Mouse (Mus musculus) limb, embryonic 13.5 days (tissue): Measurements from ENCODE around the gene Nr2e3. TPM values are rescaled to one million over a fixed set of nuclear protein-coding genes. Genes with fewer than 3 reads are reported as not detected.

ENCODE experiments used
- ATAC-seq: fragments of 200-750 bp; cut with Nextera tagmentation; 2 replicates; pipeline ENCODE4 v1.8.0; 2017; ENCODE audit warnings: low read depth, moderate number of reproducible peaks, moderate TSS enrichment; ENCODE audit not compliant: low FRiP score
- H3K27ac ChIP-seq: fragments of 300-500 bp; sonication (generic); 2 replicates; pipeline ENCODE4 v1.5.1; 2015; ENCODE audit warnings: inconsistent platforms, mild to moderate bottlenecking, moderate library complexity
- H3K27me3 ChIP-seq: fragments of 300-500 bp; sonication (generic); 2 replicates; pipeline ENCODE4 v1.6.1; 2015; ENCODE audit warnings: mild to moderate bottlenecking, inconsistent platforms
- H3K36me3 ChIP-seq: fragments of 300-500 bp; sonication (generic); 2 replicates; pipeline ENCODE4 v1.6.1; 2015; ENCODE audit warnings: inconsistent platforms, mild to moderate bottlenecking, moderate library complexity
- H3K4me1 ChIP-seq: fragments of 300-500 bp; sonication (generic); 2 replicates; pipeline ENCODE4 v1.6.1; 2015; ENCODE audit warnings: inconsistent platforms
- H3K4me2 ChIP-seq: fragments of 300-500 bp; sonication (generic); replicated peaks from 2 replicates; pipeline ENCODE4 v1.6.1; 2015; ENCODE audit warnings: inconsistent platforms, mild to moderate bottlenecking, moderate library complexity
- H3K4me3 ChIP-seq: fragments of 300-500 bp; sonication (generic); 2 replicates; pipeline ENCODE4 v1.5.1; 2015; ENCODE audit warnings: moderate library complexity, mild to moderate bottlenecking, inconsistent platforms
- H3K9ac ChIP-seq: fragments of 300-500 bp; sonication (generic); 2 replicates; pipeline ENCODE4 v1.6.1; 2015; ENCODE audit warnings: mild to moderate bottlenecking, inconsistent platforms
- H3K9me3 ChIP-seq: fragments of 300-500 bp; sonication (generic); 2 replicates; pipeline ENCODE4 v1.6.1; 2016; ENCODE audit warnings: inconsistent platforms
- WGBS: fragments of 180-500 bp; shearing (Covaris S2); methylation state at CpG from one replicate; pipeline ENCODE4 v1.1.7; 2015; 5-methylcytosine and 5-hydroxymethylcytosine counted together
- polyA plus RNA-seq: library from polyadenylated mRNA; unstranded; fragments of >200 nt; fragmentation: Nextera tagmentation; extraction: Ambion mirVana; gene quantifications from 2 replicates; pipeline ENCODE4 v1.2.1, GENCODE M21; 2015

Gene Nr2e3
- polyA plus RNA-seq, 1 experiment from 2014 or later = 2.1 TPM

DNA sequence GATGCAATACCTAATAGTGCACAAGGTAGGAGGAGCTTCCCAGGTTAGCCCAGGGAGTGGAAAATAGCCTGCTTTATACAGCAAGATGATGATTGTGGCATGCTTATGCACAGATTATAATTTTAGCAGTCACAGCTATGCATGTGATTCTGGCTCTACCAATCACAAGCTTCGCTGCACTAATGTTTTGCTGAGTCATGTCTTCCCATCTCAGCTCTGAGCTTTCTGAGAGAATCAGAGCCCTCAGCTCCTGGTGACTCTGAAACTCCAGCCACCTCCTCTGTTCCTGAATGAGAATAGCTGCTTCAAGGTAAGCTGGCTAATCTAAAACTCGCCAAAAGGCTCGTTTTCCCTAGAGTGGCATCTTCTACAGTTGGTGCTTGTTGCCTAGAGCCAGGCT is 30.2 kb downstream of the Nr2e3 start:
- Histone ChIP-seq H3K27ac (no peak overlapping the region), H3K27me3 (no peaks in the 10 kb centered on the region), H3K4me2 (no peak overlapping the region), H3K9ac (no peak overlapping the region), H3K36me3 (peaks cover 12% of the 10 kb centered on the region), H3K9me3 (no peaks in the 10 kb centered on the region), H3K4me3 (no peak overlapping the region), H3K4me1 (no peaks in the 10 kb centered on the region)
- WGBS = 82% methylated on average over 3 of the region's 3 CpGs
- ATAC-seq = no peak

DNA sequence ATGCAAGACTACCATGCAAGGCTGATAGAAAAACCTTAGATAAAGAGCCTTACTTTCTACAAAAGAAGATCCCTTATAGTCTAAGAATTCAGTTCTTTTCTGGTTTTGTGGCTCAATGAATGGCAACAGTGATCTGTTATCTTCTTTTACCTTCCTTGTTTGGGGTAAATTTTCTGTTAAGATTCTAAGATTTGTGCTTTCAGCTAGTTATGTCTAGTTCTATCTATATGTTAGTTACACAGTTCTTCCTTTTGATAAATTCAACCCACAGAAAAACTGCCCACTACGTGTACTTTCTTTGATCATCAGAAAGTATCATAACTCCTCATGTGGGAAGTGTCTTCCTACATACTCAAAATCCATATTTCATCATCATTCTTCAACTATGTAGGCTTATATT is 45.7 kb downstream of the Nr2e3 start:
- 98% methylated on average over 1 of the region's 1 CpGs for WGBS
- H3K4me1 ChIP-seq = no peaks in the 10 kb centered on the region
- no peak overlapping the region for H3K4me2 ChIP-seq
- H3K27ac ChIP-seq = no peak overlapping the region
- H3K36me3 ChIP-seq = peaks cover 36% of the 10 kb centered on the region
- ATAC-seq = no peak
- H3K9me3 ChIP-seq = no peaks in the 10 kb centered on the region
- H3K27me3 ChIP-seq = no peaks in the 10 kb centered on the region
- H3K9ac ChIP-seq = no peak overlapping the region
- H3K4me3 ChIP-seq = no peak overlapping the region

DNA sequence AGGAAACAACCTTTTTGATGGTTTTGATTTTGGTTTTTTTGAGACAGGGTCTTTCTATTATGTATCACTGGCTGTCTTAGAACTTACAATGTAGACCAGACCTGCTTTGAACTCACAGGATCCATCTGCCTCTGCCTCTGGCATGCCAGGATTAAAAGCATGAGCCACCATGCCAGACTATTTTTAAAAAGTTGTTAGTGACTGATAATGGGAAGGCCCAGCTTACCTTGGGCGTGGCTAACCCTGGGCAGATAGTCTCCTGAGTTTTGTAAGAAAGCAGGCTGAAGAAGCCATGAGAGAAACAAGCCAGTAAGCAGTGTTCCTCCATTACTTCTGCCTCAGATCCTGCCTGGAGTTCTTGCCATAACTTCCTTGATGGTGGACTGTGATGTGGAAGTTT is 57.1 kb downstream of the Nr2e3 start:
- Histone ChIP-seq H3K27me3 (no peaks in the 10 kb centered on the region), H3K4me1 (no peaks in the 10 kb centered on the region), H3K4me3 (no peak overlapping the region), H3K36me3 (peaks cover 28% of the 10 kb centered on the region), H3K9ac (no peak overlapping the region), H3K9me3 (no peaks in the 10 kb centered on the region), H3K27ac (no peak overlapping the region), H3K4me2 (no peak overlapping the region)
- WGBS = 90% methylated on average over 1 of the region's 1 CpGs
- no peak for ATAC-seq

Other genes with a start within 250 kb of the Nr2e3 start
- gene Senp8, start 209.9 kb downstream of the Nr2e3 start, polyA plus RNA-seq = 8.8 and 11.1 TPM in 2 replicates
- gene Myo9a, start 209.8 kb downstream of the Nr2e3 start, polyA plus RNA-seq = 16.8 and 17.5 TPM in 2 replicates